Mouse (Mus musculus): ENCODE data around the gene Zbtb17. TPM values are rescaled to one million over a fixed set of nuclear protein-coding genes. Genes with fewer than 3 reads are reported as not detected.

The Zbtb17 gene
- polyA plus RNA-seq, 1 experiment: 47.0 TPM

DNA sequence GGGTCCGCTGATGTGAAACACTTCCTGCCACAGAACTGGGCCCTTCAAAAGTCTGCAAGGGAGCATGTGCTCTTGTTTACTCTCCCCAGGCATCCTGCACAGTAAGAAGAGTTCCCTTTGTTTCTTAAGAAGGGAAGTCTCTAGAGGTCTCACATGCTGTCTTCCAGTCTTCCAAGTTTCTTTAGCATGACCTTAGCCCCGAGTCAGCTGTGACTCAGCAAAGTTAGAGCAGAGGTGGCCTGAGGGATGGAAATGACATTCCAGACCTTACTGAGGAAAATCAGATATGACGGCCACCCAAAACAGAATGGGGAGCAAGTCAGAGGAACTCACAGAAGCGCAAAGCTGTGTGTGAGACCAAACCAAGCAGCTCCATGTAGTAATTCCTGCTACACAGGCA is 56.2 kb downstream of the Zbtb17 start:
- H3K27me3 ChIP-seq (ENCODE audit: control insufficient read depth, insufficient read depth, low read length): no peaks in the 10 kb centered on the region
- no peak overlapping the region for H3K4me3 ChIP-seq (ENCODE audit: low read depth, low read length)
- H3K36me3 ChIP-seq (ENCODE audit: control insufficient read depth, insufficient read depth, low read length): peaks cover 6% of the 10 kb centered on the region
- no peak for TF ChIP-seq CTCF (IDR thresholded peaks at IDR 0.05; ENCODE audit: extremely low read depth, insufficient read length, insufficient replicate concordance, low read depth, low read length)
- no peak overlapping the region for H3K27ac ChIP-seq (ENCODE audit: insufficient read depth, low read depth, low read length)
- WGBS: 69% methylated on average over 4 of the region's 4 CpGs
- H3K4me1 ChIP-seq (ENCODE audit: control insufficient read depth, insufficient read depth, insufficient read length, low read length): peaks cover under 1% of the 10 kb centered on the region; the same call in 1 of the 2 replicates

DNA sequence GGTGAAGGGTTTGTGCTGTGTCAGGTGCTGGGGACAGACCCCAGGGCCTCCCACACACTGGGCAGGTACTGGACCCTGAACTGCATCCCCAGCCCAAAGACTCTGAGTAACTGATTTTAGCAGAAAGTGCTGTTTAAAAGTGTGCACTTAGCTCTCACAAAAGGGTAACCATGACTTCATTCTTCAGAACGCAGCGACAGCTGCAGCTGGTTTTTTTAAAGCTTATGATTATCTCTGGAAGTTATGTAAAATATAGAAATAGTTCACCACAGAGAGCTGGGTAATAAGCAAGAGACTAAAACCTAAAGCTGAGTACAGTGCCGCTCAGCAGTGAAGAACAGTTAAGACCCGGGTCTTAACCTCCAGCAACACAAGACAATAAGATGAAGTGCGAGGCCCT is 56.6 kb downstream of the Zbtb17 start:
- WGBS: 73% methylated on average over 5 of the region's 5 CpGs
- TF ChIP-seq CTCF (IDR thresholded peaks at IDR 0.05; ENCODE audit: extremely low read depth, insufficient read length, insufficient replicate concordance, low read depth, low read length) (no peak), POLR2A (IDR thresholded peaks at IDR 0.05; ENCODE audit: low read depth, low read length) (no peak)
- H3K36me3 ChIP-seq (ENCODE audit: control insufficient read depth, insufficient read depth, low read length): peaks cover 5% of the 10 kb centered on the region
- H3K4me1 ChIP-seq (ENCODE audit: control insufficient read depth, insufficient read depth, insufficient read length, low read length): peaks cover 4% of the 10 kb centered on the region; the same call in 1 of the 2 replicates
- H3K4me3 ChIP-seq (ENCODE audit: low read depth, low read length): no peak overlapping the region
- H3K27ac ChIP-seq (ENCODE audit: insufficient read depth, low read depth, low read length): no peak overlapping the region
- H3K27me3 ChIP-seq (ENCODE audit: control insufficient read depth, insufficient read depth, low read length): no peaks in the 10 kb centered on the region

DNA sequence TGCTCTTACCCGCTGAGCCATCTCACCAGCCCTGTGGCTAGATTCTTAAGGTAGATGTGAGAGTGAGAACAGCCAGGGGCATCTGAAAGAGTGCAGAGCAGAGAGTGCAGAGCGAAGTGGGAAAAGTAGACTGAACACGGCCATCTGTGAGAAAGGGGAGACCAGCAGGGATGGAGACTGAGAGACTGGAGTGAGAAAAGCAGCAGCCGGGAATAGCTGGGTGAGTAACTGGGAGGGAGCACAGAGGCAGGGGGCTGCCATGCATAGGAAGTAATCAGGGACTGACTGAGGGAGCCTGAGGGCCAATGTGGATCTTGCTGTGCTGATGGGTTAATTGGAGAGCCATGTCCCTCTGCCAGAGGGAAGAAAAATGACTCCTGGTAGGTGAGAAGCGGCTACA is 58.3 kb downstream of the Zbtb17 start:
- WGBS: 87% methylated on average over 5 of the region's 5 CpGs
- Histone ChIP-seq H3K4me1 (ENCODE audit: control insufficient read depth, insufficient read depth, insufficient read length, low read length) (peaks cover 10% of the 10 kb centered on the region), H3K27me3 (ENCODE audit: control insufficient read depth, insufficient read depth, low read length) (no peaks in the 10 kb centered on the region), H3K4me3 (ENCODE audit: low read depth, low read length) (no peak overlapping the region), H3K36me3 (ENCODE audit: control insufficient read depth, insufficient read depth, low read length) (peaks cover 5% of the 10 kb centered on the region), H3K27ac (ENCODE audit: insufficient read depth, low read depth, low read length) (no peak overlapping the region)
- TF ChIP-seq POLR2A (IDR thresholded peaks at IDR 0.05; ENCODE audit: low read depth, low read length): no peak
- TF ChIP-seq CTCF (IDR thresholded peaks at IDR 0.05; ENCODE audit: extremely low read depth, insufficient read length, insufficient replicate concordance, low read depth, low read length): no peak

DNA sequence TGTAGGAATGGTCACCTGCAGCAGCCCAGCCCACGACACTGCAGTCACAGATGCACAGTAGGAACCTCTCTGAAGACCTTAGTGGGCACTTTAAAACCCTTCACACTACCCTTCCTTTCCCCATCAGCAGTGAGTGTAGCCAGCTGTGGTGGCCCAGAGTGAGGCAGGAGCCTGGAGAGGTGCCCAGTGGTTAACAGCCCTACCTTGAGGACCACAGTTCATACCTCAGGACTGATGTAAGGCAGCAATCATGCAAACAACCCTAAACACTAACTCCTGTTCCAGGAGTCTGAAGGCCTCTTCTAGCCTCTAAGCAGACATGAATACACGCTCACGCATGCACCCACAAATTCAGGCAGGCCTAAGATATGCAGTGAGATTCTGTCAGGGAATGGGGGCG is 60.0 kb downstream of the Zbtb17 start:
- TF ChIP-seq CTCF (IDR thresholded peaks at IDR 0.05; ENCODE audit: extremely low read depth, insufficient read length, insufficient replicate concordance, low read depth, low read length) (no peak), POLR2A (IDR thresholded peaks at IDR 0.05; ENCODE audit: low read depth, low read length) (no peak)
- no peak overlapping the region for H3K4me3 ChIP-seq (ENCODE audit: low read depth, low read length)
- peaks cover 5% of the 10 kb centered on the region for H3K36me3 ChIP-seq (ENCODE audit: control insufficient read depth, insufficient read depth, low read length)
- H3K4me1 ChIP-seq (ENCODE audit: control insufficient read depth, insufficient read depth, insufficient read length, low read length): peaks cover 10% of the 10 kb centered on the region
- H3K27ac ChIP-seq (ENCODE audit: insufficient read depth, low read depth, low read length): no peak overlapping the region
- 93% methylated on average over 4 of the region's 4 CpGs for WGBS
- no peaks in the 10 kb centered on the region for H3K27me3 ChIP-seq (ENCODE audit: control insufficient read depth, insufficient read depth, low read length)

DNA sequence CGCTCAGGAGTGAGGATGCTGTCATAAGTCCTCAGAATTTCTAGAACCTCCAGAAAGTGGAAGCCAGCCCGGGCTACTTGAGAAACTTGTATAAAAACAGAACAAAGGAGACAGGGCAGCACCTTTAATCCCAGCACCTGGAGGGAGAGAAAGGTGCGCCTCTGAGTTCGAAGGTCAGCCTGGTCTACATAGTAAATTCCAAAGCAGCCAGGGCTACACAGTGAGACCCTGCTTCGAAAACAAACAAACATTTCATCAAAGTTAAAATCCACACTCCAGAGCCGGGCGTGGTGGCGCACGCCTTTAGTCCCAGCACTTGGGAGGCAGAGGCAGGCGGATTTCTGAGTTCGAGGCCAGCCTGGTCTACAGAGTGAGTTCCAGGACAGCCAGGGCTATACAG is 61.4 kb downstream of the Zbtb17 start:
- TF ChIP-seq CTCF (IDR thresholded peaks at IDR 0.05; ENCODE audit: extremely low read depth, insufficient read length, insufficient replicate concordance, low read depth, low read length) (no peak), POLR2A (IDR thresholded peaks at IDR 0.05; ENCODE audit: low read depth, low read length) (no peak)
- peaks cover 3% of the 10 kb centered on the region; the same call in 1 of the 2 replicates for H3K36me3 ChIP-seq (ENCODE audit: control insufficient read depth, insufficient read depth, low read length)
- H3K4me3 ChIP-seq (ENCODE audit: low read depth, low read length): peak overlapping the region; percentile 13; the same call in 1 of the 2 replicates
- peak overlapping the region; percentile 94 for H3K27ac ChIP-seq (ENCODE audit: insufficient read depth, low read depth, low read length)
- 30% methylated on average over 11 of the region's 11 CpGs for WGBS
- H3K4me1 ChIP-seq (ENCODE audit: control insufficient read depth, insufficient read depth, insufficient read length, low read length): peaks cover 13% of the 10 kb centered on the region
- H3K27me3 ChIP-seq (ENCODE audit: control insufficient read depth, insufficient read depth, low read length): no peaks in the 10 kb centered on the region

DNA sequence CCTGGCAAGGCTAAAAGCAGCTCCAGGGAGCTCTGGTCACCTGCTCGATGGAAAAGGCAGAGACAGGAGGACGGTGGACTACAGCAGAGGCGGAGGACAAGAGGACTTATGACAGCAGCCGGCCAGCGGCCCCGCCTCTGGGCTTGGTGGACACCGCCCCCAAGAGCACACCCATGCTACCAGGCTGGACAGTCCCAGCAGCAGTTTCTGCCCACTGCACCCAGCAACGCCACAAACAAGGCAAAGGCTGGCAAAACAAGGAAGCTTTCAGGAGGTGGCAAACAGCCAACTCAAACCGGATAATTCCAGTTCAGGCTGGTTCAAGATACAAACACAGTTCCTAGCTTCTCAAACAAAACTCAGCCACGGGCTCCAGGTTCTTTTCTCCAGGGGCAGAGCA is 61.9 kb downstream of the Zbtb17 start:
- H3K4me1 ChIP-seq (ENCODE audit: control insufficient read depth, insufficient read depth, insufficient read length, low read length): peaks cover 16% of the 10 kb centered on the region
- peaks cover 3% of the 10 kb centered on the region; the same call in 1 of the 2 replicates for H3K36me3 ChIP-seq (ENCODE audit: control insufficient read depth, insufficient read depth, low read length)
- no peaks in the 10 kb centered on the region for H3K27me3 ChIP-seq (ENCODE audit: control insufficient read depth, insufficient read depth, low read length)
- 3% methylated on average over 10 of the region's 10 CpGs for WGBS
- H3K27ac ChIP-seq (ENCODE audit: insufficient read depth, low read depth, low read length): peak overlapping the region; percentile 94
- no peak overlapping the region for H3K4me3 ChIP-seq (ENCODE audit: low read depth, low read length)
- TF ChIP-seq CTCF (IDR thresholded peaks at IDR 0.05; ENCODE audit: extremely low read depth, insufficient read length, insufficient replicate concordance, low read depth, low read length): no peak
- peak; percentile 51; the same call in 1 of the 2 replicates for TF ChIP-seq POLR2A (IDR thresholded peaks at IDR 0.05; ENCODE audit: low read depth, low read length)

DNA sequence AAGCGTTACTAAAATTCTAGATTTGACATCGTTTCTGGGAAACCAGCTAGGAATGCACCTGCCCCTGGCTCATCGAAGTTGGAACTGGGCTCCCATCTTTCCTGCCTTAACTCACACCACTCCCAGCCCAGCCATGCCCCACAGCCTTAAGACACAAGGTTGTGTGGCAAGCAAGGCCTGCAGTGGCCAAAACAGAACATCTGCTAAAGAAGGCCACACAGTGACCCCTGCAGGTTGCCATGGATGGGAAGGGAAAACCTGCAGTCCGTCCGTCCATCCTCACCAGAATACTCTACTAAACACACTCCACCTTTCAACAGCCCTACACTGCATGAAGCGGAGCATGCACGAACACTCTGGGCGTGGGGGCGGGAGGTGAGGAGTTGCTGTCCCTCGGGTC is 62.4 kb downstream of the Zbtb17 start:
- WGBS: 39% methylated on average over 10 of the region's 10 CpGs
- peaks cover 3% of the 10 kb centered on the region; the same call in 1 of the 2 replicates for H3K36me3 ChIP-seq (ENCODE audit: control insufficient read depth, insufficient read depth, low read length)
- H3K4me1 ChIP-seq (ENCODE audit: control insufficient read depth, insufficient read depth, insufficient read length, low read length): peaks cover 16% of the 10 kb centered on the region
- H3K4me3 ChIP-seq (ENCODE audit: low read depth, low read length): no peak overlapping the region
- peak overlapping the region; percentile 94 for H3K27ac ChIP-seq (ENCODE audit: insufficient read depth, low read depth, low read length)
- no peaks in the 10 kb centered on the region for H3K27me3 ChIP-seq (ENCODE audit: control insufficient read depth, insufficient read depth, low read length)
- no peak for TF ChIP-seq POLR2A (IDR thresholded peaks at IDR 0.05; ENCODE audit: low read depth, low read length)
- peak; percentile 32; the same call in 1 of the 2 replicates for TF ChIP-seq CTCF (IDR thresholded peaks at IDR 0.05; ENCODE audit: extremely low read depth, insufficient read length, insufficient replicate concordance, low read depth, low read length)

Data from small intestine, adult 2 months (tissue).